Mouse (Mus musculus) urinary bladder, postnatal 4 days (tissue): ENCODE measurements at regions not wholly inside any gene's neighbourhood (a gene's known extent, or its start where the extent isn't known, plus 50 kb on each side); places are given as distances from the start of the nearest gene placed in this dataset.

Experiments
- DNase-seq, 2 experiments: peaks; one replicate each; pipeline ENCODE4 v3.0.0; 2021 to 2022; ENCODE audit warnings: low spot score in 2 of 2

- DNase-seq: no peak
Observed at GRCm38 (mm10) chr10:17650997-17651750, 71.8 kb upstream of the Cited2 start.

DNA sequence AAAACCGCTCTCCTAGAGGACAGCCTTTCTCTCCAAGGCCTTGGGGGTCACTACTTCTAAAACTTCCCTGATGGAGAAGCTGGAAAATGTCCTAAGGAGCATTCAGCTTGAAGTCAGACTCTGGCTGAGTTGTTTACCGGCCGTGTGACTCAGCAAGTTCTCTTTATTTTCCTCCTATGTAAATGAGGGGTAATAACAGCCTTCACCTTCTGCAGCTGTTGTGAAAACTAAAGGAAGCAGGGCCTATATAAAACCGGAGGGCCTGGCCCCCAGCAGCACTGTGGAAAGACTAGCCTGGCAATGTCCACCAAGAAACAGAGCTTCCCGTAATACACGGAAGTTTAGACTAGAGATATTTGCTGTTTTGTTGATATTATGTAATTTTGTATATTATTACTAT is 69.7 kb upstream of the Cited2 start:
- DNase-seq: no peak

DNA sequence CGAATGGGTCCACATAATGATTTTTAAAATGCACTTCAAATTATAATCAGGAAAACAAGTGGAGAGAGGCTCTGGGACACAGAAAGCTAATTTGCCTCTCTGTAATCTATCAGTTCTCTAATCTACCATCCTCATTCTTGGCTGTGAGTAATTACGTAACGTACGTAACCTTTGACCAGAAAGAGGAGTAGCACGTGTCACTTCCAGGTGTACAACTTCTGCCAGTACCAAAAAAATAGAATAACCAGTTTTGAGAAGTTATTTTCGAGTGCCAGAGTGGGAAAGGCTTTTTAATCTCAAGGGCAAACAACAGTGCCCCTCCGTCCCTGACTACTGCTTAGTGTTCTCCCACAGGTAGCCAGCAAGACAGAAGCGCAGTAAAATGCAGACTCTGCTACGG is 69.2 kb upstream of the Cited2 start:
- DNase-seq: no peak

GRCm38 (mm10) chr10:17654308-17654858 is 68.6 kb upstream of the Cited2 start:
- no peak for DNase-seq

GRCm38 (mm10) chr10:17655459-17656051 is 67.5 kb upstream of the Cited2 start:
- no peak for DNase-seq

DNA sequence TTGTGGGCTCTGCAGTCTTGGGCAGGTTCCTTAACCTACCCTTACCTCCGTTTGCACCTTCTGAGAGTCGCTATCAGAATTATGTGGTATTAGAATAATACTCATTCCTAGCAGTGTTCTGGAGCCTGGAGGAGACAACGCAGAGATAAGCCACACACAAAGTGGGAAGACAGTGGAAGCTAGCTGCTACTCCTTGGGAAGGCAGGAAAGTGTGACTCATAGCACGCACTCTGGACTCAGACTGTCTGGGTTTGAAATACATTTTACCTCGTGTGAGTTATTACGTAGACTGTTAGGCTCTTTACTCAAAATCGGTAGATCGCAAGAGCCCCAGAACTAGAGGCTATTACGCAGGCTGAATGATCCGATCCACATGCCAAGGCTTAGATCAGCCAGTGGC is 66.7 kb upstream of the Cited2 start:
- DNase-seq: no peak

DNA sequence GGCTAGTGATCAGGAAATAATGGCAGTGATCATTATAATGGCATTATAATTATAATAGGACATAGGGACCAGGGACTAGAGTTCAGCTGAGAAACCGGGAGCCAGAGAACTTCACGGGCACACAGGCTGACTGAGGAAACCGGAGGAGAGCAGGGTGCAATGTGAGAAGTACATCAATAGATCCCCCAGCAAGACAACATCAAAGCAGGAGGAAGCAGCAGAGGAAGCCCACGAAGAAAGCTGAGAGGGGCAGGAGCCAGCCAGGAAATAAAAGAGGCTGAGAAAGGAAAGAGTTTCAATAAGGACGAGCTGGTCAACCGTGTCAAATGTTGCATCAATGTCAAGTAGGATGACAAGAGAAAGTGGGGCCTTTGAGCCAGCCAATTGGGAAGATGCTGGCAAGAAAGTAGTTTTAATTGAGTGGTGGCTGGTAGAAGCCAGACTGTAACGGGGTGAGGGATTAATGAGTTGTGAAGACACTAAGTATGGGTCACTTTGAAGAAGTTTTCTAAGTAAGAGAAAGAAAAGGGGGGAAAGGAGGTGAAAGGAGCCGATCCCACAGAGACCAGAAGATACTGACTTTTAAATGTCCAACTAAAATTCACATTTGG is 66.0 kb upstream of the Cited2 start:
- no peak for DNase-seq

DNA sequence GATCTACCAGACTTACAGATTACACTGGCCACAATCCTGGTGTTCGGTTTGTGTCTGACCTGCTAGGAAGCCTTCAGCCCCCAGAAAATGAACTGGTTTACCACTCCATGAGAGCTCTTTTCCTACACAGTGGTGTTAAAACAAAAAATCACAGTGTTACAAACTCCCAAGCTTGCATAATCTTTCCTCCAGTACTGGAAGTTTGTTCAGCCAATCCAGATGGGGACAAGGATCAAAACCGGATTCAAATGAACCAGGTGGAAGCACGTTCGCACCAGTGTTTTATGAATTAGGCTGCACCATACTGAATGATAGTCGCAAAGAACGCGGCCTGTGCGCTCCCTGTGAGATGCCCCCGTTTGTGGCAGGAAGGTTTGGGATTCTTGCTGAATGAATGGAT is 63.4 kb upstream of the Cited2 start:
- DNase-seq: no peak

- no peak for DNase-seq
Observed at GRCm38 (mm10) chr10:17660836-17661452, 62.1 kb upstream of the Cited2 start.

GRCm38 (mm10) chr10:17666089-17666488 is 56.9 kb upstream of the Cited2 start:
- no peak for DNase-seq

- DNase-seq: no peak
Observed at GRCm38 (mm10) chr10:17669401-17669800, 53.6 kb upstream of the Cited2 start.
